Mouse (Mus musculus): ENCODE results near the gene Smarcd1.
"Not testable (repeated sequence)": the region's sequence is repeated elsewhere in the genome, so short reads cannot be mapped to it uniquely, and the experiment has no call there.

Gene Smarcd1

GRCm38 (mm10) chr15:99682880-99683279, 19.0 kb upstream of the Smarcd1 start:
- DNase-seq (ENCODE audit: low spot score in 2 of 2): no peak

- DNase-seq (ENCODE audit: low spot score in 2 of 2): no peak
Observed at GRCm38 (mm10) chr15:99684156-99684555, 17.8 kb upstream of the Smarcd1 start.

- peak in 1 of 2 experiments; percentile 43 for DNase-seq (ENCODE audit: low spot score in 2 of 2)
Observed at GRCm38 (mm10) chr15:99688712-99689111, 13.2 kb upstream of the Smarcd1 start.

GRCm38 (mm10) chr15:99690924-99691323, 11.0 kb upstream of the Smarcd1 start:
- DNase-seq (ENCODE audit: low spot score in 2 of 2): no peak

- no peak for DNase-seq (ENCODE audit: low spot score in 2 of 2)
Observed at GRCm38 (mm10) chr15:99691976-99692375, 10.0 kb upstream of the Smarcd1 start.

GRCm38 (mm10) chr15:99697309-99697708, 4.6 kb upstream of the Smarcd1 start:
- DNase-seq (ENCODE audit: low spot score in 2 of 2): no peak

- DNase-seq (ENCODE audit: low spot score in 2 of 2): no peak
Observed at GRCm38 (mm10) chr15:99698533-99699085, 3.3 kb upstream of the Smarcd1 start.

GRCm38 (mm10) chr15:99699715-99700114, 2.2 kb upstream of the Smarcd1 start:
- DNase-seq (ENCODE audit: low spot score in 2 of 2): no peak

GRCm38 (mm10) chr15:99700219-99701106, 1.5 kb upstream of the Smarcd1 start:
- DNase-seq (ENCODE audit: low spot score in 2 of 2): no peak

GRCm38 (mm10) chr15:99701640-99701998, 310 bp upstream of the Smarcd1 start:
- DNase-seq (ENCODE audit: low spot score in 2 of 2): not testable (repeated sequence)

GRCm38 (mm10) chr15:99703104-99703503, 1.2 kb downstream of the Smarcd1 start:
- no peak for DNase-seq (ENCODE audit: low spot score in 2 of 2)

- DNase-seq (ENCODE audit: low spot score in 2 of 2): no peak
Observed at GRCm38 (mm10) chr15:99703676-99704040, 1.7 kb downstream of the Smarcd1 start.

- no peak for DNase-seq (ENCODE audit: low spot score in 2 of 2)
Observed at GRCm38 (mm10) chr15:99704041-99704681, 2.2 kb downstream of the Smarcd1 start.

GRCm38 (mm10) chr15:99704881-99705280, 3.0 kb downstream of the Smarcd1 start:
- no peak for DNase-seq (ENCODE audit: low spot score in 2 of 2)

GRCm38 (mm10) chr15:99705440-99706048, 3.6 kb downstream of the Smarcd1 start, which contains the start of gene Gm17349:
TSS of gene Gm17349 (minus strand) at chr15:99705490.
- no peak for DNase-seq (ENCODE audit: low spot score in 2 of 2)

- DNase-seq (ENCODE audit: low spot score in 2 of 2): no peak
Observed at GRCm38 (mm10) chr15:99708176-99708575, 6.2 kb downstream of the Smarcd1 start.

- no peak for DNase-seq (ENCODE audit: low spot score in 2 of 2)
Observed at GRCm38 (mm10) chr15:99710221-99711190, 8.6 kb downstream of the Smarcd1 start.

GRCm38 (mm10) chr15:99711491-99711890, 9.6 kb downstream of the Smarcd1 start:
- DNase-seq (ENCODE audit: low spot score in 2 of 2): no peak

- no peak for DNase-seq (ENCODE audit: low spot score in 2 of 2)
Observed at GRCm38 (mm10) chr15:99712666-99713559, 11.0 kb downstream of the Smarcd1 start.

- DNase-seq (ENCODE audit: low spot score in 2 of 2): no peak
Observed at GRCm38 (mm10) chr15:99713569-99713968, 11.6 kb downstream of the Smarcd1 start.
